Mouse (Mus musculus) neural tube, embryonic 15.5 days (tissue): ENCODE results near the gene Stip1. TPM values are rescaled to one million over a fixed set of nuclear protein-coding genes. Genes with fewer than 3 reads are reported as not detected.

Experiments
- ATAC-seq: fragments of 200-750 bp; cut with Nextera tagmentation; 2 replicates; pipeline ENCODE4 v1.8.0; 2017; ENCODE audit warnings: mild to moderate bottlenecking, moderate TSS enrichment, moderate library complexity; ENCODE audit not compliant: low FRiP score
- H3K27ac ChIP-seq: fragments of 300-500 bp; sonication (generic); replicated peaks from 2 replicates; pipeline ENCODE4 v1.5.1; 2015; ENCODE audit warnings: mild to moderate bottlenecking, inconsistent platforms
- H3K27me3 ChIP-seq: fragments of 300-500 bp; sonication (generic); replicated peaks from 2 replicates; pipeline ENCODE4 v1.6.1; 2015; ENCODE audit warnings: inconsistent platforms
- H3K36me3 ChIP-seq: fragments of 300-500 bp; sonication (generic); 2 replicates; pipeline ENCODE4 v1.6.1; 2015; ENCODE audit warnings: inconsistent platforms
- H3K4me1 ChIP-seq: fragments of 300-500 bp; sonication (generic); 2 replicates; pipeline ENCODE4 v1.6.1; 2015; ENCODE audit warnings: inconsistent platforms
- H3K4me2 ChIP-seq: fragments of 300-500 bp; sonication (generic); 2 replicates; pipeline ENCODE4 v1.6.1; 2015; ENCODE audit warnings: inconsistent platforms, mild to moderate bottlenecking, moderate library complexity
- H3K4me3 ChIP-seq: fragments of 300-500 bp; sonication (generic); replicated peaks from 2 replicates; pipeline ENCODE4 v1.5.1; 2015; ENCODE audit warnings: mild to moderate bottlenecking, inconsistent platforms
- H3K9ac ChIP-seq: fragments of 300-500 bp; sonication (generic); replicated peaks from 2 replicates; pipeline ENCODE4 v1.6.1; 2015; ENCODE audit warnings: mild to moderate bottlenecking, inconsistent platforms
- H3K9me3 ChIP-seq: fragments of 300-500 bp; sonication (generic); replicated peaks from 2 replicates; pipeline ENCODE4 v1.6.1; 2016; ENCODE audit warnings: inconsistent platforms
- WGBS: fragments of 180-500 bp; shearing (Covaris S2); methylation state at CpG from one replicate; pipeline ENCODE4 v1.1.7; 2015; ENCODE audit warnings: mixed read lengths; 5-methylcytosine and 5-hydroxymethylcytosine counted together
- polyA plus RNA-seq: library from polyadenylated mRNA; unstranded; fragments of >200 nt; fragmentation: Nextera tagmentation; extraction: Ambion mirVana; gene quantifications from 2 replicates; pipeline ENCODE4 v1.2.1, GENCODE M21; 2015

The Stip1 gene
- polyA plus RNA-seq, 1 experiment from 2014 or later, result 210 TPM

DNA sequence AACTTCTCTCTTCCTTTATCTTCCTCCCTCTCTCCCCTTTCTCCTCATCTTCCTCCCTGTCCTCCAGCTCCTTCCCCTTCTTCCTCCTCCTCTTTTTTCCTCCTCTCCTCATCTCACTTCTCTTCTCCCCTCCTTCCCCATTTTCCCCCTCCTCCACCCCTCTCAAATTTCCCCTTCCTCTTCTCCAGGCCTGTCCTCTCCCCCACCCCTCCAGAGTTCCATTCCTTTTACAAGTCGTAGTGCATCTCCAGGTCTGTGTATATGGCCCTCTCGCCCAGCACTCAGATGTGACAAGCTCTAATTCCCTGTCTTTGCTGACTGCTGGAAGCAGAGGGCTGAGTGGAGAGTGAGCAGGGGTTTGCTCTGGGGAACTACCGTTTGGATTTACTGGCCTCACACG is 31.0 kb upstream of the Stip1 start:
- WGBS, result 11% methylated on average over 4 of the region's 4 CpGs
- Histone ChIP-seq H3K9me3 (no peaks in the 10 kb centered on the region), H3K9ac (no peak overlapping the region), H3K27me3 (peaks cover 28% of the 10 kb centered on the region; the same call in 1 of the 2 replicates), H3K4me1 (peaks cover 83% of the 10 kb centered on the region), H3K4me3 (no peak overlapping the region), H3K4me2 (peak overlapping the region; percentile 37), H3K36me3 (no peaks in the 10 kb centered on the region), H3K27ac (no peak overlapping the region)
- no peak for ATAC-seq

DNA sequence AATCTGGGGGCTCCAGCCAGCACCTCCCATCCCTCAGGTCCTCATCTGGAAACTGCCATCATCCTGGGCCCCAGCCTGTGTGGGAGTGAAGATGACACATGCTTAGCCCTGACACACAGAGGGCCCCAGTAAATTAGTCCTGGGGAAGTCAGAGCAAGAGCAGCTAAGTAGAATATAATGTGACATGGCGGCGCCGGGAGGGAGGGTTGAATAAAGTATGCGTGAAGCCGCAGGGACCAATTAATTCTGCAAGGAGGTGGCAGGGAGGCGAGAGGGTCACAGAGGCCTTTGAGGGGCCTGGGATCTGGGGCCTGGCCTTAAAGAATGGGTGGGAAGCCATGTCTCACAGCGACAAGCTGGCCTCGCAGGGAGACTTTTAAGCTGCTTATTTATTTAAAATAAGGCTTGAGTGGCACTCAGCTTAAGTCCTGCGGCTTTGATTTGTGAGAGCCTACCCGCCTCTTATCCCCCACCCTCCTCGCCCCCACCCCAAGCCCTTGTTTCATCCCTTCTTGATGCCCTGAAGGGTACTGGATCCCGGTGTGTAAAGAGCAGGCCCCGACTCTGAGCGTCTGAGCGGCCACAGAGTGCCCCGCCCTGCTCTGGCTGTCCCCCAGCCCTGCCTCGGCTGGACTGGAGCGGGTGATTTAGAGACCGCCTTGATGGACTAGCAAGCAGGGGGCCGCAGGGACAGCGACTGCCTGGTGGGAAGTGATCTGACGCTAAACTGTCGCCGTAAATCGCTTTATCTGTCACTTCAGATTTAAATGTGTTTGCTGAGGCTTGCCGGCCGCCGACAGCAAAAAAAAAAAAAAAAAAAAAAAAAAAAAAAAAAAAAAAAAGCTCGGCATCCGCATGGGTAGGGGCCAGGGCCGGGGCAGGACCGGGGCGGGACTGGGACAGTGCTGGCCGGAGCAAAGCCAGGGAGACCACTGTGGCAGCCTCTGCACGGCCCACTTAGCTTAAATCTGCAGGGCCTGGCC is 30.3 kb upstream of the Stip1 start:
- Histone ChIP-seq H3K4me2 (peak overlapping the region; percentile 37), H3K27me3 (peaks cover 24% of the 10 kb centered on the region; the same call in 1 of the 2 replicates), H3K4me1 (peaks cover 90% of the 10 kb centered on the region), H3K9ac (peak overlapping the region; percentile 37; the same call in 1 of the 2 replicates), H3K9me3 (no peaks in the 10 kb centered on the region), H3K27ac (no peak overlapping the region), H3K4me3 (no peak overlapping the region), H3K36me3 (no peaks in the 10 kb centered on the region)
- ATAC-seq, result no peak
- 7% methylated on average over 33 of the region's 35 CpGs for WGBS

DNA sequence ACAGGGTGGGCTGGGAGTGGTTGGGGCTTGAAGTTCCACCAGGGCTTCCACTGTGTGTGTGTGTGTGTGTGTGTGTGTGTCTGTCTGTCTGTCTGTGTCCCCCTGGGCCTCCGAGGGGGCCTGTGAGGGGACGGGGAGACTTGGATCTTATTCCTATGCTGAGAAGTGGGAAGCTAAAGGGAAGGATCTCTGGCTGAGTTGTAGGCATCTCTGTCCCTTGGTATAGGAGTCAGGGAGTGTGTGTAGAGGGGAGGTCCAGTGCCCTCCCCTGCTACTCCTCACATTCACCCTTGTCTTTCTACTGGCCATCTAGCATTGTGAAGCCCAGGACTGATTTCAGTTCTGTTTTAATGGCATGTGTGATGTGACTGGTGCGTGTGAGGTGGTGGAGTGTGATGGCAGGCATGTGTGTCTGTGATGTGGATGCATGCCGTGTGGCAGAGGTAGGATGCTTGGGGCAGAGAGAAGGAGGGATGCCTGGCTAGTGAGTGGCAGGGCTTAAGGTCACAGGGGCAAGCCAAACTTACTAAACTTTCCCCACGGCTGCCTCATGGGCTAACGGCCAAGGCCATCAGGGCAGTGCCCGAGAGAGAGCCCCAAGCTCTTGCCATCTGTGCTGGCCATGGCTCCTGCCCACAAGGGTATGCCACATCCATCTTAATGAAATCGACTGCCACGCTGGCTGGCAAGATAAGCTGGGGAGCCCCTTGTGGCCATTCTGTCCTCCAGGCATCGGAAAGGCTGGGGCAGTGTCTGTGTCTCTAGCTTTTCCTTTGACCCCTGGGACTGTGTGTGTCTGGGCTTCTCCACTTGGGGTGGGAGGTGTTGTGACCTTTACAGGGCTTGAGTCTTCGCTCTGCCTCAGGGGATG is 29.1 kb upstream of the Stip1 start:
- no peaks in the 10 kb centered on the region for H3K9me3 ChIP-seq
- 0 out of 2 replicates have a peak overlapping the region, but pooled peaks have one; percentile 20 for H3K27ac ChIP-seq
- peaks cover 86% of the 10 kb centered on the region for H3K4me1 ChIP-seq
- H3K9ac ChIP-seq, result 0 out of 2 replicates have a peak overlapping the region, but pooled peaks have one; percentile 5
- H3K4me3 ChIP-seq, result no peak overlapping the region
- 18% methylated on average over 11 of the region's 11 CpGs for WGBS
- H3K36me3 ChIP-seq, result no peaks in the 10 kb centered on the region
- no peak for ATAC-seq
- peak overlapping the region; percentile 31 for H3K4me2 ChIP-seq
- peaks cover 24% of the 10 kb centered on the region; the same call in 1 of the 2 replicates for H3K27me3 ChIP-seq

DNA sequence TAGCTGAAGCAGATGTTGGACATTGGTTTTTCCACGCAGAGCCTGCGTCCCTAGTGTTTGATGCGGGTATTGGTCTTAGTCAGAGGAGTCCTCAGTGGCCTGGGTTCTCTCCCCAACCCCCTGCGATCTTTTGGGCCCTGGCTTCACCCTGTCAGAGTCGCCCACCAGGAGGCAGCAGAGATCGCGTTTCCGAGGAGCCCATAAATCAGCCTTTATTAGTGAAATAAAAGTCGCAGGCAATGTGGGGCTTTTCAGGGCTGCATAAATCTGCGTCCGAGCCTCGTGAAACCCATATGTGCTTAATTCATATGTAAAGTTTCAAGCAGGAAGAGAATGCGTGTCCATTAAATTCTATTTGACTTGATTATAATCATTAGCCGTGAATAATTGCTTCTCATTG is 28.4 kb upstream of the Stip1 start:
- Histone ChIP-seq H3K9ac (0 out of 2 replicates have a peak overlapping the region, but pooled peaks have one; percentile 6), H3K27ac (0 out of 2 replicates have a peak overlapping the region, but pooled peaks have one; percentile 20), H3K4me1 (peaks cover 80% of the 10 kb centered on the region)

DNA sequence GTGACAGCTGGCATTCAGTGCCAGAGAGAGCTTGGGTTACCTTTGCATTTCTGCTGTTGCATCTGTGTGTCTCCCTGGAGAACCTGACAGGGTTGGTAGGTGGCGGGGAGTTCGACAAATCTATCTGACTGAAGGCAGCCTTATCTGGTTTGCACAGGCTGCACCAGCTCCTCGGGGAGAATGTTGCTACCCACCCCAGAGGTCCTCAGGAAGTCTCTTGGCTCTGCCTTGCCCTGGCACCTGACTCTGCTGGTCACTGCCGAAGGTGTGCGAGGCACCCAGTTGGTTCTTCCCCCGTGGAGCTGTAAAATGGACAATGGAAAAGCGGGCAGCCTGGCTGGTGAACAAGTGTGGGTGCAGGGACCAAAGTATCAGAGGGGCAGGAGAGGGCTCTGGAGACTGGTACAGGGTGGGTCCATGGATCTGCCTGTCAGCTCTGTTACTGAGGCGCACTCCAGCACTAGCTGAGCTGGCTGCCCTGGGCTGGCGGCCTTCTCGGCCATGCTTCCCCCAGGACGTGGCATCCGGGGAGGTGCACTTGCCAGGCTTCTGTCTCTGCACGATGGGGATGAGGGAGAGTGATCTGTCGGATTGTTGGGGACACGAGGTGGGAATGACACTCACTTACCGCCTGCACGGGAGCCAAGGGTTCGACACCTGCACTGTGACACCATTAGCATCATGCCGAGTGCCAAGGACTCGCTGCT is 27.7 kb upstream of the Stip1 start:
- Histone ChIP-seq H3K27ac (no peak overlapping the region), H3K9ac (0 out of 2 replicates have a peak overlapping the region, but pooled peaks have one; percentile 6), H3K9me3 (no peaks in the 10 kb centered on the region), H3K4me3 (no peak overlapping the region), H3K27me3 (peaks cover 23% of the 10 kb centered on the region; the same call in 1 of the 2 replicates), H3K4me2 (peak overlapping the region; percentile 31; the same call in 1 of the 2 replicates), H3K4me1 (peaks cover 74% of the 10 kb centered on the region), H3K36me3 (no peaks in the 10 kb centered on the region)
- 44% methylated on average over 20 of the region's 20 CpGs for WGBS
- no peak for ATAC-seq

More for the DNA sequence above, 28.4 kb upstream of the Stip1 start:
- Histone ChIP-seq H3K9me3 (no peaks in the 10 kb centered on the region), H3K27me3 (peaks cover 25% of the 10 kb centered on the region; the same call in 1 of the 2 replicates), H3K4me2 (peak overlapping the region; percentile 31), H3K4me3 (no peak overlapping the region), H3K36me3 (no peaks in the 10 kb centered on the region)
- ATAC-seq, result 0 out of 2 replicates have a peak, but pooled peaks have one; percentile 19
- WGBS, result 2% methylated on average over 14 of the region's 14 CpGs

DNA sequence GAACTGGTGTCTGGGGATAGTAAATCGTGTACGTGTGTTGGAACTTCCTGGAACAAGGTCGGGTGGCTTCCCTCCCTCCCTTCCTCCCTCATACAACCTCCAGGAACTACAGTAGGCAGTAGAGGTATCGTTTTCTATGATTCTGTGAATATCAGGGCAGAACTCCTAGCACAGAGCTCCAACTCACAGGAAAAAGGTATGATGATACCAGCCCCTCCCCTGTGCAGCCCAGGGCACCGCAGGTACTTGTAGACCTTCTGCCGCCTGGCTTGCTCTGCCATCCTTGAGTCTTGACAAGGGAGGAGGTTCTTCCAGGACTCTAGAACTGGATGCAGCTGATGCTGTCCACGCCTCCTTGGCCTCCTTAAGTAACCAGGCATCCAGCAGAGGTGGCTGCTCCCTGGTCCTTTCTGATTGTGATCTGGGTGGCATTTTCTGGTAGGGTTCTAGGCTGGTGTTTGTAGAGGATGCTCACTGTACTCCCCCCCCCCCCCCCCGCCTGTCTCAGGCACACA is 27.1 kb upstream of the Stip1 start:
- Histone ChIP-seq H3K9ac (no peak overlapping the region), H3K4me1 (peaks cover 68% of the 10 kb centered on the region), H3K4me3 (no peak overlapping the region), H3K9me3 (no peaks in the 10 kb centered on the region), H3K4me2 (no peak overlapping the region), H3K27ac (no peak overlapping the region), H3K27me3 (peaks cover 17% of the 10 kb centered on the region; the same call in 1 of the 2 replicates), H3K36me3 (no peaks in the 10 kb centered on the region)
- no peak for ATAC-seq
- WGBS, result 33% methylated on average over 7 of the region's 8 CpGs

DNA sequence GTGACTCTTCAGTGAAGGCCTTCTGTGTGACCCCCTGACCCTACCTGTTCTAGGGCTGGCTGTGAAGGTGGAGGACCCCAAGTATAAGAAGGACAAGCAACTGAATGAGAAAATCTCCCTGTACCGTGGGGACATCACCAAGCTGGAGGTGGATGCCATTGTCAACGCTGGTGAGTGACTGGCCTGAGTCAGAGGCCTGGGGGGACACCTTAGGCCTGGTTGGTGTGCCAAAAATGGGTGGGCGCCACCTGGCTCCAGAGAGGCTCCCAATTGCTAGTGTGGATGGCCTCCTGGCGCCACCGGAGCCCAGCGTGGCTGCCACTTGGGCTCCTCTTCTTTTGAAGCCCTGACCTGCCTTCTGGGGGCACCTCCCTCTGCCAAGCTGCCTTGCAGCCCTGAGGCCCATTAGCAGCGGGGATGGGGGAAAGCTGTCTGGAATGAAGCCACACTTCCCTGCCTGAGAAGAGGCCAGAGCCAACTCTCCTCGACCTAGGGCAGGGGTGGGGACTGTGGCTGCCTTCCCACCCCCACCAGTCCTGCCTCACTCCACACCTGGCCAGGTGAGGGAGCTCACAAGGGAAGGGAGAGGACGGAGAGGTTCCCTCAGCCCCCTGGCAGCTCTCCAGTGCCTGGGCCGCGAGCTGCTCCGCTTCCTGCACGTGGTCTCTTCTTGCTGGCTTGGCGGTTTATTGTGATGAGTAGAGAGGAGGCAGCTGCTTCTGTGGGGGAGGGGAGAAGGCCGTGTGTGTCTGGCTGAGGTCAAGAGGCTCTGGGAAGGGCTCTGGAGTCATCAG is 26.5 kb upstream of the Stip1 start:
- ATAC-seq, result no peak
- WGBS, result 25% methylated on average over 15 of the region's 15 CpGs
- Histone ChIP-seq H3K27ac (no peak overlapping the region), H3K4me3 (no peak overlapping the region), H3K4me2 (no peak overlapping the region), H3K9ac (0 out of 2 replicates have a peak overlapping the region, but pooled peaks have one; percentile 4), H3K36me3 (no peaks in the 10 kb centered on the region), H3K9me3 (no peaks in the 10 kb centered on the region), H3K27me3 (peaks cover 13% of the 10 kb centered on the region; the same call in 1 of the 2 replicates), H3K4me1 (peaks cover 62% of the 10 kb centered on the region)

DNA sequence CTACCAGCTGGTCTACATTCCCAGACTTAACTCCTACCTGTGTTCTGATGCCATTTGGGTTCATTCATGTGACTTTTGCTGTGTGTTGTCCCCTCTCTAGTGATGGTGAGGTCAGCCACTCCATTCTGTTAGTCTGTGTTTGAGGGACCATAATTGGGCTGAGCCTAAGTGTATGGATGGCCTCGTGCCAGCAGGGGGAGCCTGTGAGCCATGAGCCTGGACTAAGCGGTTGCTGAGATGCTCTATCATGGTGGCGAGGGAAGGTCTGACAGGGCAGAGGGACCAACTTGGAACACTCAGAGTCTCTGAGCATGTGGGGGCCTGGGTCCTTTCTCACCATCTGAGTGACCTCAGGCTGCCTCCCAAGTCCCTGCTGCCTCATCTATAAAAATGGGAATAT is 24.8 kb upstream of the Stip1 start:
- Histone ChIP-seq H3K9me3 (no peaks in the 10 kb centered on the region), H3K4me2 (no peak overlapping the region), H3K4me3 (no peak overlapping the region), H3K9ac (no peak overlapping the region), H3K27ac (no peak overlapping the region), H3K36me3 (no peaks in the 10 kb centered on the region), H3K4me1 (peaks cover 49% of the 10 kb centered on the region), H3K27me3 (peaks cover 17% of the 10 kb centered on the region)
- ATAC-seq, result peak; percentile 64; the same call in 1 of the 2 replicates
- WGBS, result 4% methylated on average over 3 of the region's 3 CpGs

DNA sequence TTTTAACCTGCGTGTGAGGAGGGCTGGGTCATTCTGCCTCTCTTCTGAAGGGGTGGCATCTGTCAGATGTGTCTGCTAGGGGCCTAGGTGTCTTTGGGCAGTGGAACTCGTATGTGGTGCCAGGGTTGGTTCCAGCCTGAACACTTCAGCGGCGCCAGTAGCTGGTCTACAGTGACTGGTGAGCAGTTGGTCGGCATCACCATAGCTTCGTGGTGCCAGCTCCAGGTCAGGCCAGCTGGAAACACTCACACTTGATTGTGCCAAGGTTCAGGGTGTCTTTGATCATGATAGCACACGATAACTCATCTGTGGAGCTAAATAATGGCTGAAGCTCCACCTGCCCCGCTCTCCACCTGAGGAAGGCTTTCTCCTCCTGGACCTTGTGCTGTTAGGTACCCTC is 23.1 kb upstream of the Stip1 start:
- no peak for ATAC-seq
- H3K4me3 ChIP-seq, result no peak overlapping the region
- H3K27ac ChIP-seq, result no peak overlapping the region
- no peak overlapping the region for H3K4me2 ChIP-seq
- 90% methylated on average over 8 of the region's 8 CpGs for WGBS
- H3K36me3 ChIP-seq, result no peaks in the 10 kb centered on the region
- H3K9me3 ChIP-seq, result no peaks in the 10 kb centered on the region
- H3K27me3 ChIP-seq, result peaks cover 31% of the 10 kb centered on the region
- no peak overlapping the region for H3K9ac ChIP-seq
- peaks cover 37% of the 10 kb centered on the region for H3K4me1 ChIP-seq

DNA sequence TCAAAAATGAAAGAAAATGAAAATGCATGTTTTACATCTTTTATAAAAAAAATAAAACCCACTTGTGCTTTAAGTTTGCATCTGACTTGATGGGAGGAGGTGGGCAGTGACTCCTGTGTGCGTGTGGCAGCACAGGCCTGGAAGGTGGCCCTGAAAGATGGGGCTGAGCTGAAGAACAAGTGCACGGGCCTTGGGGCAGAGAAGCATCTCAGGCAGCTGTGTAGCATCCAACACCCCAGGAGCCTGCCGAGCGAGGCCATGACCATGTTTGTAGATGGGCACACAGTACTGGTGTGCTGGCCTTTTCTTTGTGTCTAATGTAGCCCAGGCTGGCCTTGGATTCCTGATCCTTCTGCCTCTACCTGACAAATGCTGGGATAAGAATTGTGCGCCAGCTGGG is 22.3 kb upstream of the Stip1 start:
- no peak for ATAC-seq
- peaks cover 39% of the 10 kb centered on the region for H3K27me3 ChIP-seq
- H3K9me3 ChIP-seq, result no peaks in the 10 kb centered on the region
- no peak overlapping the region for H3K4me3 ChIP-seq
- H3K9ac ChIP-seq, result no peak overlapping the region
- no peak overlapping the region for H3K4me2 ChIP-seq
- WGBS, result 86% methylated on average over 5 of the region's 5 CpGs
- no peak overlapping the region for H3K27ac ChIP-seq
- H3K36me3 ChIP-seq, result no peaks in the 10 kb centered on the region
- peaks cover 37% of the 10 kb centered on the region for H3K4me1 ChIP-seq
